Mouse (Mus musculus) ES-Bruce4 (cell line): ENCODE measurements around the gene Rtn1. TPM values are rescaled to one million over a fixed set of nuclear protein-coding genes. Genes with fewer than 3 reads are reported as not detected.

Experiments used
- H3K27ac ChIP-seq: 2 replicates; pipeline ENCODE4 v1.5.1; 2012; ENCODE audit warnings: low read length, inconsistent platforms; ENCODE audit not compliant: insufficient read depth
- H3K27me3 ChIP-seq: 2 replicates; pipeline ENCODE4 v1.6.1; 2012; ENCODE audit warnings: mild to moderate bottlenecking, low read length, inconsistent platforms; ENCODE audit not compliant: control insufficient read depth, poor library complexity, insufficient read depth, severe bottlenecking
- H3K36me3 ChIP-seq: 2 replicates; pipeline ENCODE4 v1.6.1; 2012; ENCODE audit warnings: inconsistent platforms, mild to moderate bottlenecking, low read length, moderate library complexity; ENCODE audit not compliant: control insufficient read depth, poor library complexity, insufficient read depth, severe bottlenecking
- H3K4me1 ChIP-seq: one replicate; pipeline ENCODE4 v1.8.1; 2011; ENCODE audit warnings: low read length; ENCODE audit not compliant: control insufficient read depth, insufficient read depth
- H3K4me3 ChIP-seq: 2 replicates; pipeline ENCODE4 v1.5.1; 2011; ENCODE audit warnings: low read depth, mild to moderate bottlenecking, low read length
- H3K9ac ChIP-seq: 2 replicates; pipeline ENCODE4 v1.6.1; 2012; ENCODE audit warnings: low read depth, mild to moderate bottlenecking, inconsistent platforms; ENCODE audit not compliant: poor library complexity, severe bottlenecking
- H3K9me3 ChIP-seq: replicated peaks from 2 replicates; pipeline ENCODE4 v1.6.1; 2012; ENCODE audit warnings: mild to moderate bottlenecking, low read length, inconsistent platforms; ENCODE audit not compliant: control insufficient read depth, poor library complexity, insufficient read depth, severe bottlenecking
- CTCF ChIP-seq: IDR thresholded peaks from one replicate; pipeline ENCODE4 v1.8.1; 2011; ENCODE audit warnings: low read depth, low read length
- EP300 ChIP-seq: IDR thresholded peaks from 2 replicates; pipeline ENCODE4 v1.6.1; 2011; ENCODE audit warnings: low read depth, low read length; ENCODE audit not compliant: insufficient read depth
- POLR2A ChIP-seq: IDR thresholded peaks from one replicate; pipeline ENCODE4 v1.8.1; 2011; ENCODE audit warnings: low read length; ENCODE audit not compliant: insufficient read depth
- polyA plus RNA-seq: library from polyadenylated mRNA; stranded (reverse); fragments of >200 nt; gene quantifications from 2 replicates; pipeline ENCODE4 v1.2.4, GENCODE M21; 2011; ENCODE audit warnings: low read depth; ENCODE audit not compliant: missing spikeins, insufficient read depth, insufficient read length

The Rtn1 gene
- polyA plus RNA-seq, 1 experiment: 6.3 TPM

- no peak for TF ChIP-seq POLR2A
- no peak for TF ChIP-seq EP300
- no peak for TF ChIP-seq CTCF
- H3K9ac ChIP-seq: no peak overlapping the region
- peaks cover 3% of the 10 kb centered on the region for H3K4me1 ChIP-seq
- peak overlapping the region; percentile 44 for H3K4me3 ChIP-seq
- H3K9me3 ChIP-seq: no peaks in the 10 kb centered on the region
- H3K36me3 ChIP-seq: no peaks in the 10 kb centered on the region
- no peak overlapping the region for H3K27ac ChIP-seq
- H3K27me3 ChIP-seq: no peaks in the 10 kb centered on the region
Measured at GRCm38 (mm10) chr12:72197925-72198486, 210.8 kb downstream of the Rtn1 start.

GRCm38 (mm10) chr12:72197434-72197833, 211.4 kb downstream of the Rtn1 start:
- no peaks in the 10 kb centered on the region for H3K4me1 ChIP-seq
- H3K9ac ChIP-seq: no peak overlapping the region
- H3K27ac ChIP-seq: no peak overlapping the region
- H3K27me3 ChIP-seq: no peaks in the 10 kb centered on the region
- H3K4me3 ChIP-seq: no peak overlapping the region
- no peaks in the 10 kb centered on the region for H3K36me3 ChIP-seq
- no peaks in the 10 kb centered on the region for H3K9me3 ChIP-seq
- TF ChIP-seq POLR2A: no peak
- TF ChIP-seq CTCF: no peak
- TF ChIP-seq EP300: no peak

- Histone ChIP-seq H3K9ac (no peak within 1 kb of the TSS), H3K27me3 (no peaks in the 10 kb centered on the region), H3K4me1 (no peaks in the 10 kb centered on the region), H3K36me3 (no peaks in the 10 kb centered on the region), H3K27ac (no peak within 1 kb of the TSS), H3K4me3 (no peak within 1 kb of the TSS), H3K9me3 (no peaks in the 10 kb centered on the region)
- no peak for TF ChIP-seq EP300
- TF ChIP-seq POLR2A: no peak
- TF ChIP-seq CTCF: no peak
Measured at GRCm38 (mm10) chr12:72184929-72185328, 223.9 kb downstream of the Rtn1 start, which contains the start of gene Ccdc175. Gene Ccdc175, minus strand, starts transcription at chr12:72185029.

- TF ChIP-seq POLR2A (no peak), EP300 (no peak), CTCF (no peak)
- no peaks in the 10 kb centered on the region for H3K27me3 ChIP-seq
- no peaks in the 10 kb centered on the region for H3K36me3 ChIP-seq
- H3K9ac ChIP-seq: no peak overlapping the region
- H3K9me3 ChIP-seq: 0 out of 2 replicates have a peak, but pooled peaks cover 3% of the 10 kb centered on the region
- no peaks in the 10 kb centered on the region for H3K4me1 ChIP-seq
- H3K27ac ChIP-seq: no peak overlapping the region
- no peak overlapping the region for H3K4me3 ChIP-seq
Measured at GRCm38 (mm10) chr12:72179561-72179960, 229.3 kb downstream of the Rtn1 start.

- H3K9me3 ChIP-seq: 0 out of 2 replicates have a peak, but pooled peaks cover 3% of the 10 kb centered on the region
- H3K4me1 ChIP-seq: no peaks in the 10 kb centered on the region
- no peaks in the 10 kb centered on the region for H3K36me3 ChIP-seq
- H3K9ac ChIP-seq: no peak overlapping the region
- no peak overlapping the region for H3K27ac ChIP-seq
- TF ChIP-seq EP300: no peak
- no peak for TF ChIP-seq CTCF
- no peak for TF ChIP-seq POLR2A
- H3K4me3 ChIP-seq: no peak overlapping the region
- no peaks in the 10 kb centered on the region for H3K27me3 ChIP-seq
Measured at GRCm38 (mm10) chr12:72178322-72178721, 230.5 kb downstream of the Rtn1 start.

Other genes with a start within 250 kb of the Rtn1 start
- not detected in 2 replicates for gene Ccdc175, start 224.0 kb downstream of the Rtn1 start, polyA plus RNA-seq
- 3.6 and 4.6 TPM in 2 replicates for gene Lrrc9, start 32.8 kb upstream of the Rtn1 start, polyA plus RNA-seq
- gene Pcnx4, start 127.3 kb upstream of the Rtn1 start, polyA plus RNA-seq: 11.4 and 13.0 TPM in 2 replicates
- 5.1 and 10.6 TPM in 2 replicates for gene Gm4756, start 240.6 kb upstream of the Rtn1 start, polyA plus RNA-seq